Mouse (Mus musculus) E14TG2a.4 (cell line): ENCODE data around the gene Ssu72.
A peak's percentile ranks its signal among the peaks of the same experiment; 100 is the strongest.

Source experiments
- H3K27me3 ChIP-seq: 2 replicates; pipeline ENCODE4 v1.6.1; 2014; ENCODE audit warnings: low read length, control low read depth; ENCODE audit not compliant: insufficient read depth
- H3K36me3 ChIP-seq: 2 replicates; pipeline ENCODE4 v1.6.1; 2014; ENCODE audit warnings: low read length, control low read depth; ENCODE audit not compliant: insufficient read depth
- H3K4me1 ChIP-seq: replicated peaks from 2 replicates; pipeline ENCODE4 v1.6.1; 2014; ENCODE audit warnings: low read depth, low read length, control low read depth
- H3K4me3 ChIP-seq: replicated peaks from 2 replicates; pipeline ENCODE4 v1.5.1; 2014; ENCODE audit warnings: mild to moderate bottlenecking, low read length
- H3K9me3 ChIP-seq: 2 replicates; pipeline ENCODE4 v1.6.1; 2014; ENCODE audit warnings: low read length, control low read depth
- CTCF ChIP-seq: conservative IDR thresholded peaks from 2 replicates; pipeline ENCODE4 v1.5.1; 2014; ENCODE audit warnings: low read length
- NANOG ChIP-seq: IDR thresholded peaks from 2 replicates; pipeline ENCODE4 v1.6.1; 2014; ENCODE audit warnings: borderline replicate concordance, low read length, mixed read lengths
- POU5F1 ChIP-seq: IDR thresholded peaks from 2 replicates; pipeline ENCODE4 v1.6.1; 2014; ENCODE audit warnings: low read length, borderline replicate concordance

The Ssu72 gene

DNA sequence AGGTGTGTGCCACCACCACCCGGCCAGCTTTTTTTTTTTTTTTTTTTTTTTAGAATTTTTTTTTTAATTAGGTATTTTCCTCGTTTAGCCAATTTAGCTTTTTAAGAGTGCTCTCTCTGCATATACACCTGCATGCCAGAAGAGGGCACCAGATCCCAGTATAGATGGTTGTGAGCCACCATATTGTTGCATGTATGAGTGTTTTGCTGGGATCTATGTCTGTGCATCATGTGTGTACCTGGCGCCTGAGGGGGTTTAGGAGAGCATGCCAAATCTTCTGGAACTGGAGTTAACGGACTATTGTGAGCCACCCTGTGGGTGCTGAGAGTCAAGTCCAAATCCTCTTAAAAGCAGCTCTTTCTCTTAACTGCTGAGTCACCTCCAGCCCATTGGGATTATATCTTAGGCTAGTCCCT is 17.1 kb downstream of the Ssu72 start:
- H3K9me3 ChIP-seq, result no peaks in the 10 kb centered on the region
- TF ChIP-seq CTCF (peak; percentile 50), POU5F1 (no peak)
- H3K36me3 ChIP-seq, result peaks cover 92% of the 10 kb centered on the region
- no peaks in the 10 kb centered on the region for H3K27me3 ChIP-seq
- no peak overlapping the region for H3K4me3 ChIP-seq
- peaks cover 23% of the 10 kb centered on the region for H3K4me1 ChIP-seq

DNA sequence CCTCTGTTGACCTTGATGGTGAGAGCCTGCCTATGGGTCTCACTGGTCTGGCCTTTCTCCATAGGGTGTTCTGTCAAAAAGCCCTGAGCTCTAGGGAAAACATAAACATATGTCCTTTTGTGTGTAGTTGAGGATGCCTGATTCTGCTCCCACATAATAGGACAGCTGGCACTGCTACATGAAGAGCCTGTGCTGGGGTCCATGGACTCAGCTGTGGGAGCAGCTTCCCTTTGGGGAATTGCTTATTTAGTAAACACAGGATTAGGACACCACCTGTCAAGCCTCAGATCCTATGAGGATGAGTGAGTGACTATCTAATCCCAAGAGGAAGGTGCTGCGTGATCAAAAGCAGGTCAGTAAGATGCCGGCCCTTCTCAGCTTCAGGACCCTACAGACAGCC is 23.4 kb downstream of the Ssu72 start:
- Histone ChIP-seq H3K36me3 (peaks cover 98% of the 10 kb centered on the region), H3K4me1 (peaks cover under 1% of the 10 kb centered on the region; the same call in 1 of the 2 replicates), H3K9me3 (no peaks in the 10 kb centered on the region), H3K4me3 (no peak overlapping the region), H3K27me3 (no peaks in the 10 kb centered on the region)
- TF ChIP-seq POU5F1 (no peak), NANOG (no peak), CTCF (no peak)

DNA sequence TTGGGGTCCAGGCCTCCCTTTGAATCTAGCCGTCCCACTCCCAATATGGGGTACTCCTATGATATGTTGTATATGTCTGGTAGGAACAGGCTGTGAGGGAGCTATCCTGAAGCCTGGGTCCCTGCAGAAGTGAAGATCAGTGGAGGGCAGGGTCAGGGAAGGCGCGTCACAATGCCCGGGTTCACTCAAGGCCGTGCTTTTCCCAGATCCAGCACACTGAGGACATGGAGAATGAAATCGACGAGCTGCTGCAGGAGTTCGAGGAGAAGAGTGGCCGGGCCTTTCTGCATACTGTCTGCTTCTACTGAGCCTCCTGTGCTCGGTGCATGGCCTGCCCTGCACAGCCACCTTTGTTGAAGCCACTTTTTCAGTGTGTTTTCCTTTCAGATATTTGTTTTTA is 28.7 kb downstream of the Ssu72 start:
- Histone ChIP-seq H3K36me3 (peaks cover 67% of the 10 kb centered on the region), H3K27me3 (peaks cover 8% of the 10 kb centered on the region), H3K4me3 (no peak overlapping the region), H3K9me3 (no peaks in the 10 kb centered on the region), H3K4me1 (peaks cover 31% of the 10 kb centered on the region)
- no peak for TF ChIP-seq POU5F1
- TF ChIP-seq NANOG, result no peak
- no peak for TF ChIP-seq CTCF

DNA sequence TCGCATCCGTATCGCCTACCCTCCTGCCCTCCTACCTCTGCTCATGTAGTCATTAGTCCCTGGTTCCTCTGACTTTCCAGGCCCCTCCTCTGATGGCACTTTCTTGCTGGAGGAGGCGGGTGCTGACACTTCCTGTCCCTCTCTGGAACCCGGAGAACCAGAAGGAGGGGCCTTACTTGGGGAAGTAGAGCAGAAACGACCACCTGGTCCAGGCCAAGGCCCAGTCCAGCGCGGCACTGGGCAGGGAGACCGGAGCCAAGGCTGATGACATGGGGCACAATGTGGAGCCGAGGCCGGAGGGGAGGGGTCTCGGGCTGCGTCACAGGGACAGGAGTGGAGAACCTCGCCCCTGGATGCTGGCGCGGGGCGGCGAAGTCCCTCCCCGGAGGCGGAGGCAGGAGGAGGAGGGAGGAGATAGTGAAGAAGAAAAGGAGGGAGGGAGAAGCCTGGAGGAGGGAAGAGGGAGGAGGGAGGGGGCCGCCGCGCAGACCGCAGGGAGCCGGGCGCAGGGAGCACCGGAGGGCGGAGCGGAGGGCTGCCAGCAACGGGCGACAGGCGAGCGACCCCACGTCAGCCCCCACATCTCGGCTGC is 29.8 kb downstream of the Ssu72 start, which contains the start of gene Tmem240:
Tmem240 (plus strand) TSS at position 451 of the 592 bp plus-strand sequence.
- H3K36me3 ChIP-seq, result peaks cover 55% of the 10 kb centered on the region
- H3K27me3 ChIP-seq, result peaks cover 8% of the 10 kb centered on the region
- H3K4me3 ChIP-seq, result peak within 1 kb of the TSS; percentile 84
- peaks cover 37% of the 10 kb centered on the region for H3K4me1 ChIP-seq
- no peaks in the 10 kb centered on the region for H3K9me3 ChIP-seq
- no peak for TF ChIP-seq NANOG
- no peak for TF ChIP-seq CTCF
- no peak for TF ChIP-seq POU5F1

DNA sequence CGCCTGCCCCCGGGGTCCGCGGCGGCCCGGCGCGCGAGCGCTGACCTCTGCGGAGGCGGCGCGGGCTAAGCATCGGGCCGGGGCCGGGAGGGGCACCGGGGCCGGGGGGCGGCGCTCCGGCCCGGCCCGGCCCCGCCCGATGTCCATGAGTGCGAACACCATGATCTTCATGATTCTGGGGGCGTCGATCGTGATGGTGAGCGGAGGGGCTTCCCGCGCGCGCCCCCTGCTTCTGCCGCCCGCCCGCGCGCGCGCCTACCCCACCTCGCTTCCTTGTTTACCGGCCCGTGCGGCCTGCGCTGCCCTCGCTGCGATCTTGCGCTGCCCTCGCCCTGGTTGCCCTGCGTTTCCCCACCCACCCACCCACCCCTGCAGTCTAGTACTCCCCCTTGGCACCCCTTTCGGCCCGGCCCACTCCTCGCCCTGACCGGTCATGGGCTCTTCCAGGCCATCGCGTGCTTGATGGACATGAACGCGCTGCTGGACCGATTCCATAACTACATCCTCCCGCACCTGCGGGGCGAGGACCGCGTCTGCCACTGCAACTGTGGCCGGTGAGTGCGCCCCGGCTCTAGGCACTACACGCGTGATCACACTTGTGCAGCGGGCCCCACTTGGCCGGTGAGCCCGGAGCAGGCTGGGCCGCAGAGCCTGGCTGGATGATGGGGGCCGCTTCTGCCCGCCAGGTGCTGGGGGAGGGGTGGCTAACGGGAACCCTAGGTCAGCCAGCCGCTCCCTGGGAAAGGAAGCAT is 30.5 kb downstream of the Ssu72 start:
- TF ChIP-seq CTCF (no peak), NANOG (no peak), POU5F1 (no peak)
- H3K27me3 ChIP-seq, result peaks cover 8% of the 10 kb centered on the region
- peaks cover 49% of the 10 kb centered on the region for H3K36me3 ChIP-seq
- peak overlapping the region; percentile 84 for H3K4me3 ChIP-seq
- H3K4me1 ChIP-seq, result peaks cover 44% of the 10 kb centered on the region
- H3K9me3 ChIP-seq, result no peaks in the 10 kb centered on the region

GRCm38 (mm10) chr4:155735788-155736187 is 31.2 kb downstream of the Ssu72 start:
- Histone ChIP-seq H3K27me3 (peaks cover 8% of the 10 kb centered on the region), H3K9me3 (no peaks in the 10 kb centered on the region), H3K4me1 (peaks cover 50% of the 10 kb centered on the region), H3K4me3 (peak overlapping the region; percentile 84), H3K36me3 (peaks cover 49% of the 10 kb centered on the region)
- no peak for TF ChIP-seq CTCF
- no peak for TF ChIP-seq POU5F1
- no peak for TF ChIP-seq NANOG

- TF ChIP-seq POU5F1, result no peak
- TF ChIP-seq CTCF, result no peak
- no peak for TF ChIP-seq NANOG
- no peak overlapping the region for H3K4me3 ChIP-seq
- peaks cover 56% of the 10 kb centered on the region for H3K4me1 ChIP-seq
- peaks cover 49% of the 10 kb centered on the region for H3K36me3 ChIP-seq
- no peaks in the 10 kb centered on the region for H3K9me3 ChIP-seq
- peaks cover 8% of the 10 kb centered on the region for H3K27me3 ChIP-seq
These were observed 31.8 kb downstream of the Ssu72 start for GRCm38 (mm10) chr4:155736421-155736820.

DNA sequence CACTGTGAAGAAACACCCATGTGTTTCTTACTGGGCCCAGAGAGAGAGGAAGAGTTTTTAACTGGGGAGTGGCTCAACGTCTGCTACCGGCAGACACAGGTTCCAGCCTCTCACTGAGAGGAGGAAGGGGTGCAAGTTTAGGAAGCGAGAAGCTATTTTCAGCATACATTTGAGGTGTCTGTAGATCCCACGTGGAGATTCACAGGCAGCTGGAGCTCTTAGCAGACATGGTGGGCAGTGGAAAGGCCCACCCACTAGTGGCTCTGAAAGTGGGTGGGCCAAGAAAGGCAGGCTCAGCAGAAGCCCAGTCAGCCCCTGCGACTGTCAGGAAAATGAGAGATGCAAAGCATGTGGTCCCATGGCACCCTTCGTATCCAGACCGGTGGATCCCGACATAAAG is 33.7 kb downstream of the Ssu72 start:
- no peaks in the 10 kb centered on the region for H3K9me3 ChIP-seq
- peaks cover 49% of the 10 kb centered on the region for H3K36me3 ChIP-seq
- peaks cover 8% of the 10 kb centered on the region for H3K27me3 ChIP-seq
- TF ChIP-seq POU5F1 (no peak), CTCF (no peak), NANOG (no peak)
- no peak overlapping the region for H3K4me3 ChIP-seq
- peaks cover 63% of the 10 kb centered on the region for H3K4me1 ChIP-seq
